Mouse (Mus musculus): Measurements from ENCODE around the gene Ppargc1a.

DNA sequence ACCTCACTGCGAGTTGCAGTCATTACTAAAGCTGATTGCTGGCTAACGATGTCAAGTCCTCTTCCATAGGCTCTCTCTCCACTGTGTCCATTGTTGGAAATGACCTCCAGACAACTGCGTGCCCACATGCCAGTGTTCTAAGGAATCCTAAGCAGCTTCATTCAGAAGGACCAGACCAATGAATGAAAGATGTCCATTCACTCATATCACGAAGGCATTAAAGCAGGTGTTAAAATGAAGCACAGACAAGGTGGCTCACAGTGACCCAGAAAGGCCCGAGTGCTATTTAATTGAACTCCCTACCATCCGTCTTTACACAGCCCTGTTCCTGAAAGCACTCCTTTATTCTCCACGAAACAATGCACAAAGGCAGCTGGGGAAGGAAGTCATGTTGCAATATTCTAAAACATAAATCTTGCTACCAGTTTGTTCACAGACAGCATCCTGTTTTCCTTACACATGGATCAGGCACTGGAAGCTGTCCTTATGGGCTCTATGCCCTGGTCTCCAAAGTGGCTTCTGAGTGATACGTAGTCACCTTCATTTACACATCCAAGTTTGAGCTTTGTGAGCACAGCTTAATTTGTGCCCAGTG, 23.3 kb downstream of the Ppargc1a start:
- TF ChIP-seq CTCF (conservative IDR thresholded peaks at IDR 0.05 in 1 of 2, IDR thresholded peaks at IDR 0.05 in 1 of 2; ENCODE audit: low read depth in 2 of 2, low read length in 2 of 2) (no peak), TBP (conservative IDR thresholded peaks at IDR 0.05; ENCODE audit: low read depth, low read length) (no peak), MAX (IDR thresholded peaks at IDR 0.05; ENCODE audit: low read length) (no peak), HCFC1 (IDR thresholded peaks at IDR 0.05; ENCODE audit: low read depth, low read length) (no peak), USF1 (IDR thresholded peaks at IDR 0.05; ENCODE audit: low read depth, low read length) (no peak), POLR2A (IDR thresholded peaks at IDR 0.05; ENCODE audit: low read depth, low read length) (no peak), ZKSCAN1 (IDR thresholded peaks at IDR 0.05; ENCODE audit: borderline replicate concordance, low read depth, low read length) (no peak), ETS1 (conservative IDR thresholded peaks at IDR 0.05; ENCODE audit: low read depth, low read length) (no peak), RCOR1 (conservative IDR thresholded peaks at IDR 0.05; ENCODE audit: low read depth, low read length) (no peak), RAD21 (IDR thresholded peaks at IDR 0.05; ENCODE audit: low read depth, low read length) (no peak), GABPA (IDR thresholded peaks at IDR 0.05; ENCODE audit: insufficient replicate concordance, low read depth, low read length) (no peak), EP300 (IDR thresholded peaks at IDR 0.05; ENCODE audit: low read length) (no peak)

All from CH12.LX (cell line).